Mouse (Mus musculus) cerebellum, adult 18-20 months (tissue): Measurements from ENCODE around the gene Mtss1l.

Experiments used
- DNase-seq, 2 experiments: peaks; one replicate each; pipeline ENCODE4 v3.0.0; 2021

Gene Mtss1l

GRCm38 (mm10) chr8:110720685-110721598 is at the start of gene Mtss1l:
Gene Mtss1l, plus strand, starts transcription at chr8:110721476.
- peak; percentile 86 for DNase-seq

GRCm38 (mm10) chr8:110672133-110672532 is 49.1 kb upstream of the Mtss1l start:
- DNase-seq = peak in 1 of 2 experiments; percentile 45

- DNase-seq = no peak
Observed at GRCm38 (mm10) chr8:110673168-110673567, 48.1 kb upstream of the Mtss1l start.

GRCm38 (mm10) chr8:110674589-110674988 is 46.7 kb upstream of the Mtss1l start:
- peak; percentile 41 to 50 for DNase-seq

GRCm38 (mm10) chr8:110676702-110677101 is 44.6 kb upstream of the Mtss1l start:
- no peak for DNase-seq

GRCm38 (mm10) chr8:110677174-110677660 is 44.1 kb upstream of the Mtss1l start:
- DNase-seq = no peak

GRCm38 (mm10) chr8:110678989-110679388 is 42.3 kb upstream of the Mtss1l start:
- DNase-seq = no peak

- peak; percentile 50 for DNase-seq
Observed at GRCm38 (mm10) chr8:110687726-110688125, 33.5 kb upstream of the Mtss1l start.

GRCm38 (mm10) chr8:110689961-110690360 is 31.3 kb upstream of the Mtss1l start:
- DNase-seq = no peak

GRCm38 (mm10) chr8:110694226-110694625 is 27.1 kb upstream of the Mtss1l start:
- DNase-seq = peak; percentile 16 to 34

GRCm38 (mm10) chr8:110694826-110695225 is 26.4 kb upstream of the Mtss1l start:
- DNase-seq = peak; percentile 48 to 61

- peak; percentile 61 to 65 for DNase-seq
Observed at GRCm38 (mm10) chr8:110695431-110695830, 25.8 kb upstream of the Mtss1l start.

- DNase-seq = no peak
Observed at GRCm38 (mm10) chr8:110696051-110696450, 25.2 kb upstream of the Mtss1l start.

GRCm38 (mm10) chr8:110697571-110697970 is 23.7 kb upstream of the Mtss1l start:
- DNase-seq = no peak

GRCm38 (mm10) chr8:110698098-110698497 is 23.2 kb upstream of the Mtss1l start:
- DNase-seq = no peak

- peak in 1 of 2 experiments; percentile 8 for DNase-seq
Observed at GRCm38 (mm10) chr8:110699501-110699900, 21.8 kb upstream of the Mtss1l start.

- peak in 1 of 2 experiments; percentile 8 for DNase-seq
Observed at GRCm38 (mm10) chr8:110700561-110700960, 20.7 kb upstream of the Mtss1l start.

GRCm38 (mm10) chr8:110702636-110703459 is 18.4 kb upstream of the Mtss1l start:
- DNase-seq = peak in 1 of 2 experiments; percentile 8

GRCm38 (mm10) chr8:110703460-110704061 is 17.7 kb upstream of the Mtss1l start:
- DNase-seq = peak; percentile 39 to 51

GRCm38 (mm10) chr8:110704103-110704502 is 17.2 kb upstream of the Mtss1l start:
- peak in 1 of 2 experiments; percentile 36 for DNase-seq

GRCm38 (mm10) chr8:110705391-110706287 is 15.6 kb upstream of the Mtss1l start:
- DNase-seq = peak; percentile 89 to 93
